Mouse (Mus musculus): ENCODE data around the gene Trim50. TPM values are rescaled to one million over a fixed set of nuclear protein-coding genes. Genes with fewer than 3 reads are reported as not detected.
"Not testable (repeated sequence)": the region's sequence is repeated elsewhere in the genome, so short reads cannot be mapped to it uniquely, and the experiment has no call there.

Gene Trim50
- total RNA-seq, 2 experiments from 2014 or later, result not detected

DNA sequence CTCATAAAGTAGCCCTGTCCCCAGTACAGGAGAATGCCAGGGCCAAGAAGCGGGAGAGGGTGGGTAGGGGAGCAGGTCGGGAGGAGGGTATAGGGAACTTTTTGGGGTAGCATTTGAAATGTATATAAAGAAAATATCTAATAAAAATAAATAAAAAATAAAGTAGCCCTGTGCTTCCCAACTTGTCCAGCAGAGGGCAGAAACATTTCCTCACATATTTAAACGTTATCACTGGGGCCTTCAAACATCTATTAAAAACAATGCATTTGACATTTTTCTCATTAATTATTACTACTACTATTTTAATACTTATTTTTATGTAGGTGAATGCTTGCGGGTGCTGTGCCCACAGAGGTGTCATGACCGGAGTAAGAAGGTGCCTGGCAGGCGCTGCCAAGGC, 14.7 kb downstream of the Trim50 start:
- ATAC-seq (replicated peaks; ENCODE audit: low FRiP score, poor library complexity, severe bottlenecking), result no peak

DNA sequence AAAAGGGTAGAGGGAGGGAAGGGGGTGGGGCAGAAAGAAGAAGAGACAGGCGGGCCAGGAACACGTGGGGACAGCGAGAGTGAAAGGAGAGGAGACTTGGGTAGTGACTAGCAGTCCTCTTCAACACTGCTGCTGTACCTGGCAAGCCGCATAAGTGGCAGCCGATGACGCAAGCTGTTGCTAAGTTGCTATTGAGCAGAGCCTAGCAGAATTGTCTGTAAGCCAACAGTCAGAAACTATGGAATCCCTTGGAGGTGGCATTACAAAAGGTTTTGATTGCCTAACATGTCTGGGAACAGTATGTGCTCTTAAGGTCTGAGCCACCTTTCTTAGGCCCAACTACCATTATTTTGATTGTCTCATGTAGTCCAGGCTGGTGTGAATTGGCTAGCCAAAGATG, 15.2 kb downstream of the Trim50 start:
- ATAC-seq (replicated peaks; ENCODE audit: low FRiP score, poor library complexity, severe bottlenecking), result no peak

DNA sequence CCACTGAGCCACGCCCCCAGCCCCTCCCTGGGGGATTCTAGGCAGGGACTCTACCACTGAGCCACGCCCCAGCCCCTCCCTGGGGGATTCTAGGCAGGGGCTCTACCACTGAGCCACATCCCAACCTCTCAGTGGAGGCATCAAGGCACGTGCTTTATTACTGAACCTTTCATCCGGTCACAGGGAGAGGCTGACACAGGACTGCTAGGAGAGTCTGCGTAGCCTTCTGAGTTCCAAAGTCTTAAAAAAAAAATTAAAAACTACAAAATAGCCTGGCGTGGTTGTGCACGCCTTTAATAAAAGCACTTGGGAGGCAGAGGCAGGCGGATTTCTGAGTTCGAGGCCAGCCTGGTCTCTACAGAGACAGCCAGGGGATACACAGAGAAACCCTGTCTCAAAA, 16.1 kb downstream of the Trim50 start:
- not testable (repeated sequence) for ATAC-seq (replicated peaks; ENCODE audit: low FRiP score, poor library complexity, severe bottlenecking)

DNA sequence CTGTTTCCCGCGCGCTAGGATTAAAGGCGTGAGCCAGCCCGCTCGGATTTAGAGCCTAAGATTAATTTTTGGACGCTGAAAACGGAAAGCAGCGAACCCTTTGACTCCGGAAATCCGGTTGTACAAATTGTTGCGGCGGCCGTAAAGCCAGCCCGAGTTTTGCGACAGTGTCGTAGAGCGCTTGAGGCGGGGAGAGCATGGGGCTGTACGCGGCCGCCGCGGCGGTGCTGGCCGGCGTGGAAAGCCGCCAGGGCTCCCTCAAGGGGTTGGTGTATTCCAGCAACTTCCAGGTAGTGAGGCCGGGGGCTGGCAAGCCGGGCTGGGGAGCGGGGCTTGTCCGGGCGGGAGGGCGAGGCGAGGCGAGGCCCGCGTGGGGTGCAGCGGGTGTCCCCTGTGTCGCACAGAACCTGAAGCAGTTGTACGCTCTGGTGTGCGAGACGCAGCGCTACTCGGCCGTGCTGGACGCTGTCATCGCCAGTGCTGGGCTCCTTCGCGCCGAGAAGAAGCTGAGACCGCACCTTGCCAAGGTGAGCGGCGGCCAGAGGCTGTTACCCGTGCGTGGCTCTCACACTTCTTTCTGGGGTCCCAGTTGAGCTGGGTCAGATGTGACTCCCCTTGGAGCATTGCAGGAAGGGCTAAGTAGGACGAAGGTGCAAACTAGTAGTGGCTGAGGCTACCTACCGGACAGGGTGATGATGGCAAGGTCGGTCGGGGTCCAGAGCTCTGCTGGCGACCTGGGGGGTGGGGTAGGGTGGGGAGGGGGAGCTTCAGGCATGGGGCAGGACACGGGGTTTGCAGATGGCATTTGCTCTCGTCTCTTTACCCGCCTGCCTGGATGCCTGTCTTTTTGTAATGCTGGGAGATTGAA, 16.9 kb downstream of the Trim50 start, which contains the start of gene Nsun5:
TSS of gene Nsun5 (plus strand) at position 167 of the 868 bp plus-strand sequence.
- ATAC-seq (replicated peaks; ENCODE audit: low FRiP score, poor library complexity, severe bottlenecking), result peak; percentile 80

DNA sequence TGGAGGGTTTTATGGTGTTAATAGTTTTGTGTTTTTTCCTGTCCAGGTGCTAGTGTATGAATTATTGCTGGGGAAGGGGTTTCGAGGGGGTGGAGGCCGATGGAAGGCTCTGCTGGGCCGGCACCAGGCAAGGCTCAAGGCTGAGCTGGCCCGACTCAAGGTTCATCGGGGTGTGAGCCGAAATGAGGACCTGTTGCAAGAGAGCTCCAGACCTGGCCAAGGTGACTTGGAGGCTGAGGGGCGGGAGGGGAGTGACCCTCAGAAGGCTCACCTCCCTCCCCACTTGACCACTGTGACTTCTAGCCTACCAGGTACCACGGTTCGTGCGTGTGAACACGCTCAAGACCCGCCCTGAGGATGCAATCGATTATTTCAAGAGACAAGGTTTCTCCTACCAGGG, 18.1 kb downstream of the Trim50 start:
- no peak for ATAC-seq (replicated peaks; ENCODE audit: low FRiP score, poor library complexity, severe bottlenecking)

DNA sequence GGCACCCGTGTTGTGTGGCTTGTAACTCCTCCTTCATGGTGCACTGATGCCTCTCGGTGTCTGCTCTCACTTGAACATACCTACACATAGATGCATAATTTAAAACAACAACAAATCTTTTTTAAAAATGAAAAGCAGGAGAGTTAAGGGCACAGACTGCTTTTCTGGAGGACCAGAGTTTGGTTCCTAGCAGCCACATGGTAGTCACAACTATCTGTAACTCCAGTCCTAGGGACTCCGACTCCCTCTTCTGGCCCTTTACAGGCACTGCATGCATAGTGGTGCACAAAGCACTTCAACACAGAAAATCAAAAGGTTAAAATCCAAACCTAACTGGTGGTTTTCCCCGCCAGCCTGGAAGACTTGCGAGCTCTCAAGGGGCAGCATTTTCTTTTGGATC, 20.5 kb downstream of the Trim50 start:
- no peak for ATAC-seq (replicated peaks; ENCODE audit: low FRiP score, poor library complexity, severe bottlenecking)

DNA sequence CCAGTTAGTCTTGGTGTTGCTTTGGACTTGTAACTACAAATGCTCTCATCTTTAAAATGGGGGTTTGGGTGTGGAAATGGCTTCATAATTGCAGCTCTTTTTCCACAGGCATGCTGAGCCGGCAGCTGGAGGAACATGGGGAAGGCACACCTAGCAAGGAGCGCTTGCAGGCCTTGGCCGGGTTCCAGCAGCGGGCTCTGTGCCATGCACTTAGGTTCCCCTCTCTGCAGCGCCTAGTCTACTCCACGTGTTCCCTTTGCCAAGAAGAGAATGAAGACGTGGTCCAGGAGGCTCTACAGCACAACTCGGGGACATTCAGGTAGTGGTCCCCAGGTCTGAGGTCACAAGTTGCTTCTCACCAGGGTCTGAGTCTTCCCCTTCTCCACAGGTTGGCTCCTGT, 22.1 kb downstream of the Trim50 start:
- ATAC-seq (replicated peaks; ENCODE audit: low FRiP score, poor library complexity, severe bottlenecking), result no peak

DNA sequence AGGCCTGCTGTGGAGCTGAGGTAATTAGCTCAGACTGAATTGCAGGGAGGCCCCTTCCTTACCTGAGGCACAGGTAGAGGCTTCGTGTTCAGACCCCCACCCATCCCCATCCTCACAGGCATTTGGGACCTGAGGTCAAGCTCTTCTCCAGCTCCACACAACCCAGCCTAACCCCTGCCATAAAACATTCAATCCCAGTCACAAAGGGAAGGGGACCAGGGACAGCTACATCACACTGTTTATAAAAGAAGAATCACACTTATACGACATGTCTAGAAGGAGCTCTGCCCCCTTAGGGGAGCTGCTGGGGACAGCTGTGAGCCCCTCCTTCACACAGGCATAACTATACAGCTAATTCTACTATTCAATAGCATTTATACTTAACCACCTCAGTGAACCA, 23.2 kb downstream of the Trim50 start:
- ATAC-seq (replicated peaks; ENCODE audit: low FRiP score, poor library complexity, severe bottlenecking), result no peak

DNA sequence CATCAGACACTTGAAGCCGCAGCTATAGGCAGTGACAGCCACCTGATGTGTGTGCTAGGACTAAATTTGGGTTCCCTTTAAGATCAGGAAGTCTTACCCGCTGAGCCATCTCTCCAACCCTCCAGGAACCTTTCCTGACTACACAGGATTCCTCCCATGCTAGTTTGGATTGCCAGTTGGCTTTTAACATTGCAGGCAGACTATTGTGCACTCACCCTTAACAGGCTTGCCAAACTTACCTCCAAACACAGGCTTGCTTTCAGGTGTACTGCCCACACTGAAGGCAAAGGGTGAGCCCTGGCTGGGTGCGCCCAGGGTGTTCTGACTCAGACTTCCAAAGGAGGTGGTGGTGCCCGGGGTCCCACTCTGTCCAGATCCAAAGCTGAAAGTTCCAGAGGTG, 27.6 kb downstream of the Trim50 start:
- ATAC-seq (replicated peaks; ENCODE audit: low FRiP score, poor library complexity, severe bottlenecking), result no peak

DNA sequence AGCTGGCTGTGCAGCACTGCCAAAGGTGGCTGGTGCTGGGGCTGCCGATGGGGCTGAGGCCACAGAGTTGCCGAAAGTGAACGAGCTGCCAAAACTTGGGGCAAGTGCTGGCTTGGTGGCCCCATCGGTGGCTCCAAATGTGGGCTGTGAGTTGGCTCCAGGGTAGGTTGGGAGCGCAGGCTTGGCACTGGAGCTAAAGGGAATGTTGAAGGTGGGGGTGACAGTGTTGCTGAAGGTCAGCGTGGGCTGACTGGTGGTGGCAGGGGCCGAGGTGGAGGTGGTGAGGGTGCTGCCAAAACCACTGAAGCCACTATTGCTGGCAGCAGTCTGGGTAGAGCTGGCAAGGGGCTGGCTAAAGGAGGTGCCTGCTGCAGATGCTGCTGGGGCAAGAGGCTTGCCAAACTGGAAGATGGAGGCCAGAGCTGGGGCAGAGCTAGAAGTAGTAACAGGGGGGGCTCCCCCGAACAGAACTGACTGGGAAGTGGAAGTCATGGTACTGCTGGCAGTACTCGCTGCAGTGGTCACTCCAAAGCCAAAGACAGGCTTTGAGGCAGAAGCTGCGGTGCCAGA, 28.3 kb downstream of the Trim50 start:
- ATAC-seq (replicated peaks; ENCODE audit: low FRiP score, poor library complexity, severe bottlenecking), result no peak

DNA sequence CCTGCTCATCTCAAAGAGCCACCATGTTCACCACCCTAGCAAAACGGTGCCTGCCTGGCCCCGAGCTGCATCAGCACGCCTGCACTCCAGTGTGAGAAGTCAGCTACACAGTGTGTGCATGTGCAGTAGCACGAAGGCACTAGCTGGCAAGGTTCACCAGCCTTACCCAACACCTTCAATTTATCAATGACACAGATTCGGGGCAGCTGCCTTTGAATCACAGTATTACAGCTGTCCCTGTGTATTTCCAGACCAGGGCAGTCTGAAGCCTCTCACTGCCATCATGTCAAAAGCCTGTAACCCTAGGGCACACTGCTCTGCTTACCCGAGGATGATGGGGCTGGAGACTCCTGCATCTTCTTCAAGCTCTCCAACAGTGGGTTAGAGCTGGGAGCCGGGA, 29.7 kb downstream of the Trim50 start:
- no peak for ATAC-seq (replicated peaks; ENCODE audit: low FRiP score, poor library complexity, severe bottlenecking)

DNA sequence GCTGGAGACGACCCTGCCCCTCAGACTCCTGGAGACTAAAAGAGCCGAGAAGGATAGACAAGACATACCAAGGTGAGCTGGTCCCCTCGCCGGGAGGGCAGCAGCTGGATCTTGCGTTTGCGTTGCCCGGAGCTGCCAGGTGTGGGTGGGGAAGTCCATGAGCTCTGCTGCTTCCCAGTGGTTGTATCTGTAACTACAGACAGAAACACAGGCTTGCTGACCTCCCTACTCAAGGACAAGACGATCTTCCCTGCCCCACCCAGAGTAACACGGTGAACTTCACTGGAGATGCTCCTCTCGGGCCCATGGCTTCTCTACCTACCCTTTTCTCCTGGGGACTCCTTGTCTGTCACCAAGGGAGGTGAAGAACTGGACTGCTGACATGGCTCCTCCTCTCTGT, 30.7 kb downstream of the Trim50 start:
- no peak for ATAC-seq (replicated peaks; ENCODE audit: low FRiP score, poor library complexity, severe bottlenecking)

DNA sequence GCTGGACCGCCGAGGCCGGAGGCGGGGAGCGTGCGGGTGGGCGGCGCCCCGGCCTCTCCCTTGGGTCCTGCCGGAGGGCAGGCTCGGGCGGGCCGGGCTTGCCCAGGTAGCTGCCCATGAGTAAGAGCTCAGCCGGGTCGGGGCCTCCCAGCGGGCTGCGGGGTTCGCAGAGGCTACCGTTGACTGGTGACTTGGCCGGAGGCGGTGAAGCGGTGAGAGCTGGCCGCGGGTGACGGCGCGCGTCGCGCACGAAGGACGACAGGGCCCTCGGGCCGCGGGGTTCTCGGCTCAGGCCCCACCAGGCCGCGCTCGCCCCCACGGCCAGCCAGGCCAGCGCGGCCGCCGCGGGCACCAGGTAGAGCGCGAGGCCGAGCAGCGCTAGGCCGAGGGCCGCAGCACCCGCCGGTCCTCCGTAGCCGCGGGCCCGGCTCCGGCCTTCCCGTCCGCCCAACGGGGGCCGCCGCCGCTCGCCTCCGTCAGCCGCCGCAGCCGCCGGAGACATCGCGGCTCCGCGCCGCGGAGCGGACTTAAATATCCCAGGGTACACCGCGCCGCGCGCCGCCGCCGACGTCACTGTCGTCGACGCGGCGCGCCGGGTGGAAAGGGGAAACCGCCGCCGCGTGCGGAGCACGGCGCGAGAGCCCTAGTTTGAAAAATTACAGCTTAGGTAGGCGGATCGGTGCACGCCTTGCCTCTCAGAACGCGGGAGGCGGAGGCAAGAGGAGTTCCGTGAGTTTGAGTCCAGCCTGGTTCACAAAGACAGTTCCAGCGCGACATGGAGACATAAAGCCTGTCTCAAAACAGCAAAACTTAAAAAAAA, 41.1 kb downstream of the Trim50 start, which contains the start of gene Pom121:
TSS of gene Pom121 (minus strand) at position 543 of the 820 bp plus-strand sequence.
- peak; percentile 88 for ATAC-seq (replicated peaks; ENCODE audit: low FRiP score, poor library complexity, severe bottlenecking)

DNA sequence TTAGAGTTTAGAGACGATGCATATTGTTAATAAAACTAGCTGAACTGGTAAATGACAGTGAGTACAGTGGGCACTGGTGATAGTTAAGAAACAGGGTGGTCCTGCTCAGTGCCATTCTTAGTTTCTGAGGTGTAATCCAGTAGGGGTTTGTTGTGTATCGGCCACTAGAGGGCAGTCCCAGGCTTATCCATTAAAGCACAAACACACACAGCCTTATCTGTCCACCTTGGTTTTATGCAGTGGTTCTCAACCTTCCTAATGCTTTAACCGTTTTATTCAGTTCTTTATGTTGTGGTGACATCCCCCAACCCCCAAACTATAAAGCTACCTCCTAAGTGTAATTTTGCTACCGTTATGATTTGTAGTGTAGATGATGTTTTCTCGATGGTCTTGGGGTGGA, 42.7 kb downstream of the Trim50 start:
- peak; percentile 65 for ATAC-seq (replicated peaks; ENCODE audit: low FRiP score, poor library complexity, severe bottlenecking)

DNA sequence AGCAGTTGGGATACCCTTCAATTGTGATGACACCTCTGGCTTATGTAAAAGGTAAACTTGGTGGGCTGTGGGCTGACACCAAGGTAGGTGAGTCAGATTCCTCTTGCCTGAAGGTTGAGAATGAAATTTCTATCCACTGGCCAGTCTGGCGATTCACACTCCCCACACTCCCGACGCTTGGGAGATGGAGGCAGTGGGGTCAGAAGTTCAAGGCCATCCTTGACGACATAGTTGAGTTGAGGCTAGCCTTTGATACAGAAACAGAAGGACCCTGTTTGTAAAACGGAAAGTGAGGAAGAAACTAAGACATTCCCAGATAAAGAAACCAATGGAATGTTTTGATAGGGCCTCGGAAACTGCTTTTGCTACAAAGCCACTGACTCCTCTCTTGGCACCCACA, 46.3 kb downstream of the Trim50 start:
- ATAC-seq (replicated peaks; ENCODE audit: low FRiP score, poor library complexity, severe bottlenecking), result no peak

DNA sequence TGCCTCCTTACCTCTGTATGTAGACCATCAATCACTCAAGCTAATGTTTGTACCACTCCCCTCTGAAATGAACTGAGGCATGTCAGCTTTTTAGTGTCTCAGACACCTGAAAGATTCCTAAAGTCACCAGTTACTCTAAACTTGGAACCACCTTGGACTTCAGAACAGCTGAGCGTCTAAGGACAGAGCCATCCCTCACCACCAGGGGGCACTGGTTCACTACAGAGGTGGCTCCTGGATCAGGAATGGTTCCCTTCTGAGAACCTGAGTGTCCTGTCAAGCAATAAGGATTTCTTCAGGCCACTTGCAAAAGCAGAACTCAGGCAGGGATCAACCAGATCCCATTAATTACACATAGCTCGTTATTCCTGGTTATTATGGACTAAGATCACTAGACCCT, 47.1 kb downstream of the Trim50 start:
- ATAC-seq (replicated peaks; ENCODE audit: low FRiP score, poor library complexity, severe bottlenecking), result peak; percentile 70

DNA sequence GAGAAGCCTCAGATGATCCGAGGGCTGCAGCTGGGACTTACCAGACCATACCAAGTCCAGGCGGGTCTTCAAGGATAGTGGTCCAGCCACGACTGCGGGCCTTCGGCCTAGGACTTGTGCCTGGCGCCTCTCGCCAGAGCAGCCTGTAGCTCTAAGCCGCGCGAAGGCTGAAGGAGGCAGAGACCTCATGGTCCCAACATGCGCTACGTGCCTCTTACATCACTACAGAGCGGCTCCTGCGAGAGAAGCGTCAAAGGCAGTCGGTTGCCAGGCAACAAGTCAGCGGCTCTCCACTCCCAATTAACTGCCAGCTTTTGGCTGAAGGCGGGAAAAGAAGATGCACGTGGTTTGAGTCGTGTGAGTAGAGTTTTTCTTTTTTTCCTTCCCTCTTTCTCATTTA, 51.5 kb downstream of the Trim50 start:
- ATAC-seq (replicated peaks; ENCODE audit: low FRiP score, poor library complexity, severe bottlenecking), result no peak

DNA sequence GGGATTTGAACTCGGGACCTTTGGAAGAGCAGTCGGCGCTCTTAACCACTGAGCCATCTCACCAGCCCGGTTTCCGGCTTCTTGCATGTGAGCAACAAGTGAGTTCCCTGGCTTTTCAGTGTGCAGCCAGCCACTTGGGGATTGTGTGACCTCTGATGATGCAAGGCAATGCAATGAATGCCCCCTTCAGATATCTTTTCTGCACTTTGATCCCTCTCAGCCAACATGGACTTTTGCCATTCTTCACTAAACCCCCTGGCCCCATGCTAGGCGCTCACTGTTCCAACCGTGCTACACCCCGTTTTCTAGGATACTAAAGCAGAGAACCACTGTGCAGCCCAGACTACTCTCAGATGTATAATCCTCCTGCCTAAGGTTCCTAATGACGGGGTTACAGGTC, 52.3 kb downstream of the Trim50 start:
- no peak for ATAC-seq (replicated peaks; ENCODE audit: low FRiP score, poor library complexity, severe bottlenecking)

DNA sequence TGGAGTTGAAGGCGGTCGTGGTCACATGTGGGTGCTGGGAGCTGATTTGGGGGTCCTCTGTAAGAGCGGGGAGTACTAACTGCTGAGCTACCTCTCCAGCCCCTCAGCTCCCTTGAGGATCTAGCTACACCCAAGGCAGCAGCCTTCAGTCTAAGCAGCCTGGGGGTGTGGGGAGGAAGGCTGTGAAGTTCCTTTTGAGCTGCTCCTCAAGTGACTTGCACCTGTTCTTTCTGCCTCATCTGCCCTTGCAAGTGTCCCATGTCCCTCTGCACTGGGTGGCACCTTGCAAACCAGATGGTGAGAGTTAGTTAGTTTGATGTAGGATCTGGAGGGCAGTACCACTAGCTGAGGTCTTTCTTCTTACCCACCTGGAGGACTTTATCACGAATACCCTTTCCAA, 55.0 kb downstream of the Trim50 start:
- ATAC-seq (replicated peaks; ENCODE audit: low FRiP score, poor library complexity, severe bottlenecking), result no peak

DNA sequence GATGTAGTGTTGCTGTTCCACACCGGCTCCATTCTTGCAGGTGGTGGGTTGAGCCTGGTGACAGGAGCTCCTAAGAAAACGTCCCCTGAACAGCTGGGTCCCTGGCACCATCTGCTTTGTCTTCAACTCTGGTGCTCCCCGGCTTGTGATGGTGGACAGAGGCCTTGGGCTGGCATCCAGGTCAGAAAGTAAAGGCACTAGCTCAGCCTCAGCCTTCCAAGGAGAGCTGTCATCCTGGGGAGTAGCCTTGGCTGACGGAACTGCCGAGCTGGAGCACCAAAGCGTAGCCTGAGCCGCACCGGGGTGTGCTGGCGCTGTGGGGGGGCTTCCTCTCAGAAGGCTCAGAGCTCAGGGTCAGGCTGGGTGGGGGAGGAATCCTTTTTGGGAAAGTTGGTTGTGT, 57.2 kb downstream of the Trim50 start:
- ATAC-seq (replicated peaks; ENCODE audit: low FRiP score, poor library complexity, severe bottlenecking), result no peak
